Mouse (Mus musculus) forebrain, embryonic 11.5 days (tissue): Measurements from ENCODE around the gene Laptm4a. TPM values are rescaled to one million over a fixed set of nuclear protein-coding genes. Genes with fewer than 3 reads are reported as not detected.

Source experiments
- ATAC-seq: fragments of 200-750 bp; cut with Nextera tagmentation; replicated peaks from 2 replicates; pipeline ENCODE4 v1.8.0; 2017; ENCODE audit warnings: moderate TSS enrichment; ENCODE audit not compliant: low FRiP score
- DNase-seq: peaks from one replicate; pipeline ENCODE4 v3.0.0-alpha.2; 2017; ENCODE audit warnings: low spot score
- H3K27ac ChIP-seq: fragments of 300-500 bp; sonication (generic); 2 replicates; pipeline ENCODE4 v1.5.1; 2014; ENCODE audit warnings: low read depth, low read length
- H3K27me3 ChIP-seq: fragments of 300-500 bp; sonication (generic); 2 replicates; pipeline ENCODE4 v1.6.1; 2014; ENCODE audit warnings: mild to moderate bottlenecking, low read length, mixed read lengths; ENCODE audit not compliant: control insufficient read depth, insufficient read depth
- H3K36me3 ChIP-seq: fragments of 300-500 bp; sonication (generic); 2 replicates; pipeline ENCODE4 v1.6.1; 2014; ENCODE audit warnings: mild to moderate bottlenecking, low read length, moderate library complexity, mixed read lengths; ENCODE audit not compliant: control insufficient read depth, insufficient read depth
- H3K4me1 ChIP-seq: fragments of 300-500 bp; sonication (generic); replicated peaks from 2 replicates; pipeline ENCODE4 v1.6.1; 2014; ENCODE audit warnings: low read length, mixed read lengths; ENCODE audit not compliant: control insufficient read depth, insufficient read depth
- H3K4me2 ChIP-seq: fragments of 300-500 bp; sonication (generic); 2 replicates; pipeline ENCODE4 v1.6.1; 2014; ENCODE audit warnings: low read depth, mild to moderate bottlenecking, low read length, moderate library complexity, mixed read lengths; ENCODE audit not compliant: severe bottlenecking
- H3K4me3 ChIP-seq: fragments of 300-500 bp; sonication (generic); 2 replicates; pipeline ENCODE4 v1.5.1; 2014; ENCODE audit warnings: low read depth, low read length
- H3K9ac ChIP-seq: fragments of 300-500 bp; sonication (generic); 2 replicates; pipeline ENCODE4 v1.6.1; 2014; ENCODE audit warnings: low read length
- H3K9me3 ChIP-seq: fragments of 300-500 bp; sonication (generic); 2 replicates; pipeline ENCODE4 v1.6.1; 2016; ENCODE audit warnings: low read length, mixed read lengths; ENCODE audit not compliant: control insufficient read depth
- WGBS: fragments of 180-500 bp; shearing (Covaris S2); extraction: QIAGEN DNeasy Blood & Tissue Kit; methylation state at CpG from one replicate; pipeline ENCODE4 v1.1.7; 2014; 5-methylcytosine and 5-hydroxymethylcytosine counted together
- polyA plus RNA-seq: library from polyadenylated mRNA; unstranded; fragments of >200 nt; fragmentation: Nextera tagmentation; extraction: Ambion mirVana; gene quantifications from 2 replicates; pipeline ENCODE4 v1.2.1, GENCODE M21; 2014

The Laptm4a gene
- polyA plus RNA-seq, result 196 and 197 TPM in 2 replicates

GRCm38 (mm10) chr12:8921394-8922368 is at the start of gene Laptm4a:
Gene Laptm4a, plus strand, starts transcription at chr12:8921664.
- peaks cover 2% of the 10 kb centered on the region; the same call in 1 of the 2 replicates for H3K36me3 ChIP-seq
- H3K27ac ChIP-seq, result peak within 1 kb of the TSS; percentile 91
- H3K9ac ChIP-seq, result peak within 1 kb of the TSS; percentile 80
- peak within 1 kb of the TSS; percentile 67 for H3K4me2 ChIP-seq
- ATAC-seq, result peak; percentile 99
- no peaks in the 10 kb centered on the region for H3K27me3 ChIP-seq
- peak within 1 kb of the TSS; percentile 74 for H3K4me3 ChIP-seq
- under 1% methylated on average over 73 of the region's 73 CpGs for WGBS
- peak; percentile 98 for DNase-seq
- no peaks in the 10 kb centered on the region for H3K9me3 ChIP-seq
- H3K4me1 ChIP-seq, result no peaks in the 10 kb centered on the region; the same call in 1 of the 2 replicates

- Histone ChIP-seq H3K4me2 (no peak overlapping the region), H3K9me3 (no peaks in the 10 kb centered on the region), H3K4me3 (no peak overlapping the region), H3K9ac (no peak overlapping the region), H3K4me1 (no peaks in the 10 kb centered on the region), H3K27me3 (no peaks in the 10 kb centered on the region), H3K27ac (no peak overlapping the region), H3K36me3 (no peaks in the 10 kb centered on the region)
- ATAC-seq, result no peak
- 83% methylated on average over 9 of the region's 9 CpGs for WGBS
- no peak for DNase-seq
These were observed 45.9 kb upstream of the Laptm4a start for GRCm38 (mm10) chr12:8875583-8875982.

- 83% methylated on average over 5 of the region's 5 CpGs for WGBS
- Histone ChIP-seq H3K9me3 (no peaks in the 10 kb centered on the region), H3K9ac (no peak overlapping the region), H3K4me1 (no peaks in the 10 kb centered on the region), H3K36me3 (no peaks in the 10 kb centered on the region), H3K4me3 (no peak overlapping the region), H3K4me2 (no peak overlapping the region), H3K27me3 (no peaks in the 10 kb centered on the region), H3K27ac (no peak overlapping the region)
- no peak for ATAC-seq
- DNase-seq, result no peak
These were observed 44.6 kb upstream of the Laptm4a start for GRCm38 (mm10) chr12:8876865-8877264.

DNA sequence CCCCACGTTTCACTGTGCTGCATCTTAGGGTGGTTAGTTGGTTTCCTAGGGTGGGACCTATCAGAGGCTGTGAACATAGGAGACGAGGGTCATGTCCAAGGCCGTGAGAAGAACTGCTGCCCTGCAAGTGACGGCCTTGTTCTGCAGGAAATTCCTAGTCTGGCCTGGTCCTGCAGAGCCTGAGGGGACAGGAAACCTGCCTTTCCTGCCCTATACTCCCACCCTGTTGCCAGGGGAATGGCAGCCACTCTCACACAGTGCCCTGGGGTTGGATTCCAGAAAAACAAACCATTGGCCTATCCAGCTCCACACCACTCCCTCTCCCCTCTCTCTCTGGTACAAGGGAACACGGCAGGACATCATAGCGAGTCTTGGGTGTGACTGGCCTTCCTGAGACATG is 44.1 kb upstream of the Laptm4a start:
- H3K27me3 ChIP-seq, result no peaks in the 10 kb centered on the region
- ATAC-seq, result no peak
- no peak overlapping the region for H3K27ac ChIP-seq
- no peaks in the 10 kb centered on the region for H3K4me1 ChIP-seq
- H3K4me3 ChIP-seq, result no peak overlapping the region
- no peak overlapping the region for H3K4me2 ChIP-seq
- 78% methylated on average over 6 of the region's 6 CpGs for WGBS
- H3K36me3 ChIP-seq, result no peaks in the 10 kb centered on the region
- DNase-seq, result no peak
- no peaks in the 10 kb centered on the region for H3K9me3 ChIP-seq
- no peak overlapping the region for H3K9ac ChIP-seq

DNA sequence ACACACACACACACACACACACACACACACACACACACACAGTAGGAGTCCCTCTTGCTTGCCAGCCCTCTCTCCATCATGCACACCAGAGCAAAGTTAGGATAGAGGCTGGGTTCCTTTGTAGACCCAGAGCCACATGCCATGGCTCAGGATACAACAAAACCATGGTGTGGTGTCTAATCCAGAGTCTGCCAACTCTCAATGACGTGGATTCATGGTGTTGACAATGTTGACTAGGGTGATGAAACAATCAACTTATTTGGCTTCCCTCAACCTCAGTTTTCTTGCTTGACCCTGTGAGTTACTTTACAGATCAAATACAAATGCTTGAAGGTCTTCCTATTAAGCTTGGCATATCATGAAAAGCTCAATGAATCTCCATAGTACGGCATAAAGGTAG is 42.7 kb upstream of the Laptm4a start:
- H3K36me3 ChIP-seq, result no peaks in the 10 kb centered on the region

DNA sequence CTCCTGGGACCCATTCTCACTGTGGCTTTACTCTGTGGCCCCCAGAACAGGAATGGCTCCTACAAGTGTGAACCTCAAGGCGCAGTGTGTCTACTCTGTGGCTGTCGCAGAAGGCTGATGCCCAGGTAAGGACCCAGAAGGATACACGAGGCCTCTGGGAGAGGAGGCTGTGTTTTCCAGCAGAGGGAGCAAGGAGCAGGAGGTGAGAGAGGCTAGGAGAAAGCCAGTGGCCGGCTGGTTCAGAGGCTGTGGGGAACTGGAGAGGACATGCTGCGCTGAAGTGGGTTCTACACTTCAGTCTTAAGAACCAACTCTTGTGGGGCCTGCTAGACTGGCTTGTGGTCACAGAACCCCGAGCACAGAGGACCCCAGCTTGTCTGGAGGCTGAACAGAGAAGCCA is 42.1 kb upstream of the Laptm4a start:
- no peaks in the 10 kb centered on the region for H3K9me3 ChIP-seq
- H3K4me3 ChIP-seq, result no peak overlapping the region
- H3K4me1 ChIP-seq, result no peaks in the 10 kb centered on the region
- no peaks in the 10 kb centered on the region for H3K36me3 ChIP-seq
- WGBS, result 72% methylated on average over 6 of the region's 6 CpGs
- H3K27me3 ChIP-seq, result no peaks in the 10 kb centered on the region
- H3K27ac ChIP-seq, result no peak overlapping the region
- H3K9ac ChIP-seq, result no peak overlapping the region
- DNase-seq, result no peak
- no peak for ATAC-seq
- no peak overlapping the region for H3K4me2 ChIP-seq

More for the DNA sequence above, 42.7 kb upstream of the Laptm4a start:
- no peak overlapping the region for H3K4me2 ChIP-seq
- no peaks in the 10 kb centered on the region for H3K27me3 ChIP-seq
- DNase-seq, result no peak
- H3K4me1 ChIP-seq, result no peaks in the 10 kb centered on the region
- no peak for ATAC-seq
- 91% methylated on average over 2 of the region's 2 CpGs for WGBS
- H3K9ac ChIP-seq, result no peak overlapping the region
- H3K9me3 ChIP-seq, result no peaks in the 10 kb centered on the region
- H3K27ac ChIP-seq, result no peak overlapping the region
- H3K4me3 ChIP-seq, result no peak overlapping the region

DNA sequence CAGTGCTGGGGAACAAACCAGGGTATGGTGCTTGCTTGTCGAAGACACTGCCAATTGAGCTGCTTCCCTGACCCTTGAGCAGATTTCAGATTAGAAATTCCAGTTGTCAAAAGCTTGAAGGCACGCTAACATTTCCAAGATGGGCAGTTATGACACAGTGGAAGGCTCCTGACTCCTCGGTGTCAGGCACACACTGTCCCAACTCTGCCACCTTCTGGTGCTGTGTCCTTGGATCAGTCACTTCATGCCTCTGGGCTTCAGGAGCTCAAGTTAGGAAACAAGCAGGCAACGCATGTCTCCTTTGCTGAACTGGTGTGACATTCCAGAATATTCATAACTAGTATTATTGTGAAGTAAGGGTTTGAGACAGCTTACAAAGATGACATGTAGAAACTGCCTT is 39.7 kb upstream of the Laptm4a start:
- 67% methylated on average over 4 of the region's 4 CpGs for WGBS
- H3K27ac ChIP-seq, result no peak overlapping the region
- peaks cover 6% of the 10 kb centered on the region; the same call in 1 of the 2 replicates for H3K4me1 ChIP-seq
- ATAC-seq (no peak), DNase-seq (no peak)
- no peak overlapping the region for H3K4me2 ChIP-seq
- no peak overlapping the region for H3K9ac ChIP-seq
- no peaks in the 10 kb centered on the region for H3K9me3 ChIP-seq
- H3K27me3 ChIP-seq, result no peaks in the 10 kb centered on the region
- no peaks in the 10 kb centered on the region for H3K36me3 ChIP-seq
- no peak overlapping the region for H3K4me3 ChIP-seq

- 86% methylated on average over 8 of the region's 8 CpGs for WGBS
- Histone ChIP-seq H3K9me3 (no peaks in the 10 kb centered on the region), H3K4me1 (peaks cover 6% of the 10 kb centered on the region; the same call in 1 of the 2 replicates), H3K4me2 (no peak overlapping the region), H3K27ac (no peak overlapping the region), H3K4me3 (no peak overlapping the region), H3K27me3 (no peaks in the 10 kb centered on the region), H3K36me3 (no peaks in the 10 kb centered on the region), H3K9ac (no peak overlapping the region)
- no peak for ATAC-seq
- DNase-seq, result no peak
These were observed 39.1 kb upstream of the Laptm4a start for GRCm38 (mm10) chr12:8882376-8882775.
